ENCODE assay signal across 9 mouse cellular contexts in the genomic region with DNA sequence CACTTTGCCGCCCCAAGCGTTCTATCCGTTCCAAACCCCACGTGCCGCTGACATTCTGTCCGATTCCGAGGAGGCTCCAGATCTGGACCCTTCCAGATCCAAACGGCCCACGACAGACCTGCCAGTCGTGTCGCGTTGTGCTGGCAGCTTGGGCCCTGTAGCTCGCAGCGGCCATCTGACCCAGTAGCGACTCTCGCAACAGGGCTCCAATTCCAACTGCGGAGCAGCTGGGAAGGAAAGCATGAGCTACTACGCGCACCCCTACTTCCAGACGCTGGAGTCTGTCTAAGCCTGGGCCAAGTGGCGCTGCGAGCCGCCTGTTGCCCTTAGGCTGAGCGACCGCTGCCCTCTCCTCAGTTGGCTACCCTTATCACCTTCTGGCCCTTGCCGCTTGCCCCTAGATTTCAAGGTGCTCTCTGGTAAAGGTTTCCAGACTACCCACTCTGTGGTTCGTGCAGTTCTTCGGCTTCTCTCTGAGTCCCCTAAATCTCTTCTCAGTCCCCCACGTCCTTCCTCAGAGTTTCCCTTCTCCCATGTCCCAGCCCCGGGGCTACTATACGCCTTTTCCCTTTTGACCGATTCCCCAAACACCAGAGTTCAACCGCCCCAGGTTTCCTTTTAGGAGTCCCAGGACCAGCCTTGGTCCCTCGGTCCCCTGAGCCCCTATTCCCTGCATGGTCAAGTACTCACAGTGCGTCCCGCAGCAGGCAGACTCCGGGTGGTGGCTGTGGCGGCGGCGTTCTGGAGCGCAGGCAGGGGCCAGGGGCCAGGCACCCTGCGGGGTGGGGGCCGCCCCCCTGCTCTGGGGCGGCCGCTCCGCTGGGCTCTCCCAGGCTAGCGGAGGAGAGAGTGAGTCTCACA. TPM values are rescaled to one million over a fixed set of nuclear protein-coding genes. Genes with fewer than 3 reads are reported as not detected.
DNase-seq lines count a peak whose midpoint lies in the region; ATAC-seq and TF ChIP-seq lines count a peak whose summit lies in the region.
"Had no signal": no experiment of that assay in that cellular context is flagged by ENCODE, and none has a peak within 500 bp of the region (broad histone marks: within the 10 kb centered on the region; RNA-seq: fewer than 3 reads in every experiment).

A gene (minus strand): TSS at position 816 of the 861 bp plus-strand sequence.

- peak; percentile 12 for DNase-seq in right cerebral cortex, postnatal 4 days
- no peak for DNase-seq in right cerebral cortex, postnatal 25 days
- DNase-seq in heart, postnatal 0 days (ENCODE audit: low spot score), result no peak
- no peak for DNase-seq in frontal cortex, adult 2 months (ENCODE audit: extremely low spot score in 1 of 2, low spot score in 1 of 2)
- DNase-seq in frontal cortex, postnatal 10 days (ENCODE audit: low spot score in 2 of 2), result no peak

- TF ChIP-seq POLR2A in myocyte (IDR thresholded peaks at IDR 0.05; ENCODE audit: insufficient read length, low read depth), result no peak

- peaks cover 20% of the 10 kb centered on the region for H3K4me1 ChIP-seq in embryonic facial prominence, embryonic 15.5 days
- peaks cover 7% of the 10 kb centered on the region; the same call in 1 of the 2 replicates for H3K4me1 ChIP-seq in heart, postnatal 0 days (ENCODE audit: control insufficient read depth, insufficient read depth)
- H3K4me1 ChIP-seq in limb, embryonic 12.5 days (replicated peaks), result peaks cover 19% of the 10 kb centered on the region

- H3K9me3 ChIP-seq in embryonic facial prominence, embryonic 15.5 days (replicated peaks), result no peaks in the 10 kb centered on the region
- no peaks in the 10 kb centered on the region for H3K9me3 ChIP-seq in heart, postnatal 0 days (replicated peaks; ENCODE audit: control insufficient read depth, low read length)
- H3K9me3 ChIP-seq in limb, embryonic 12.5 days, result no peaks in the 10 kb centered on the region

- H3K27ac ChIP-seq in embryonic facial prominence, embryonic 15.5 days (replicated peaks), result peak within 1 kb of the TSS; percentile 9; the same call in 1 of the 2 replicates
- H3K27ac ChIP-seq in heart, postnatal 0 days (ENCODE audit: low read depth), result no peak within 1 kb of the TSS
- 0 out of 2 replicates have a peak within 1 kb of the TSS, but pooled peaks have one; percentile 41 for H3K27ac ChIP-seq in limb, embryonic 12.5 days

- WGBS in embryonic facial prominence, embryonic 15.5 days, result 1% methylated on average over 47 of the region's 47 CpGs
- WGBS in heart, postnatal 0 days, result 3% methylated on average over 42 of the region's 47 CpGs
- WGBS in limb, embryonic 12.5 days, result under 1% methylated on average over 47 of the region's 47 CpGs

- peaks cover 76% of the 10 kb centered on the region for H3K27me3 ChIP-seq in embryonic facial prominence, embryonic 15.5 days
- peaks cover 50% of the 10 kb centered on the region for H3K27me3 ChIP-seq in heart, postnatal 0 days (ENCODE audit: control insufficient read depth, insufficient read depth, low read length)
- peaks cover 79% of the 10 kb centered on the region for H3K27me3 ChIP-seq in limb, embryonic 12.5 days
- H3K27me3 ChIP-seq in myocyte (ENCODE audit: control insufficient read depth, insufficient read depth, insufficient read length), result no peaks in the 10 kb centered on the region

- no peak for TF ChIP-seq EP300 in heart, postnatal 0 days (IDR thresholded peaks at IDR 0.05; ENCODE audit: low read depth)

- peak within 1 kb of the TSS; percentile 53 for H3K4me3 ChIP-seq in embryonic facial prominence, embryonic 15.5 days (replicated peaks)
- peak within 1 kb of the TSS; percentile 62 for H3K4me3 ChIP-seq in heart, postnatal 0 days (ENCODE audit: low read depth, low read length)
- peak within 1 kb of the TSS; percentile 54 for H3K4me3 ChIP-seq in limb, embryonic 12.5 days (replicated peaks)
- H3K4me3 ChIP-seq in myocyte, result peak within 1 kb of the TSS; percentile 34

- 0 out of 2 replicates have a peak within 1 kb of the TSS, but pooled peaks have one; percentile 15 for H3K9ac ChIP-seq in embryonic facial prominence, embryonic 15.5 days
- H3K9ac ChIP-seq in heart, postnatal 0 days (replicated peaks; ENCODE audit: low read depth, low read length), result peak within 1 kb of the TSS; percentile 33
- H3K9ac ChIP-seq in limb, embryonic 12.5 days (replicated peaks), result peak within 1 kb of the TSS; percentile 40

- peak within 1 kb of the TSS; percentile 43 for H3ac ChIP-seq in myocyte (ENCODE audit: control insufficient read depth, insufficient read length)

- peak within 1 kb of the TSS; percentile 96 for H3K4me2 ChIP-seq in embryonic facial prominence, embryonic 15.5 days (replicated peaks)
- peak within 1 kb of the TSS; percentile 97 for H3K4me2 ChIP-seq in heart, postnatal 0 days (ENCODE audit: low read depth, low read length)
- peak within 1 kb of the TSS; percentile 94 for H3K4me2 ChIP-seq in limb, embryonic 12.5 days
- peak within 1 kb of the TSS; percentile 98 for H3K4me2 ChIP-seq in myocyte (ENCODE audit: low read depth)

- no peak for ATAC-seq in embryonic facial prominence, embryonic 15.5 days (ENCODE audit: insufficient number of reproducible peaks, low FRiP score, low TSS enrichment, low read depth)
- no peak for ATAC-seq in heart, postnatal 0 days (ENCODE audit: insufficient read depth, low read depth)
- no peak for ATAC-seq in limb, embryonic 12.5 days (ENCODE audit: insufficient number of reproducible peaks, insufficient read depth, low FRiP score, low TSS enrichment, low read depth)

- peaks cover 3% of the 10 kb centered on the region for H3K79me2 ChIP-seq in myocyte (ENCODE audit: control insufficient read depth, insufficient read depth)

- no peaks in the 10 kb centered on the region for H3K36me3 ChIP-seq in embryonic facial prominence, embryonic 15.5 days
- H3K36me3 ChIP-seq in heart, postnatal 0 days (replicated peaks; ENCODE audit: control insufficient read depth, insufficient read depth, low read length), result no peaks in the 10 kb centered on the region
- H3K36me3 ChIP-seq in limb, embryonic 12.5 days, result no peaks in the 10 kb centered on the region
- no peaks in the 10 kb centered on the region for H3K36me3 ChIP-seq in myocyte (ENCODE audit: control insufficient read depth, insufficient read depth)

- no peak for TF ChIP-seq CTCF in heart, postnatal 0 days (IDR thresholded peaks at IDR 0.05; ENCODE audit: low read depth)

TF ChIP-seq in myocyte, 11 proteins besides CTCF, POLR2A, EP300 and RAD21:
- TF ChIP-seq MYOD1 (IDR thresholded peaks at IDR 0.05; ENCODE audit: control insufficient read depth in 1 of 3, insufficient read length in 2 of 3, low read depth in 2 of 3) (peak in 1 of 3 experiments; percentile 2), TCF3 (IDR thresholded peaks at IDR 0.05; ENCODE audit: insufficient read length, low read depth) (no peak), MYOG (IDR thresholded peaks at IDR 0.05; ENCODE audit: control insufficient read depth in 1 of 3, insufficient read depth in 1 of 3, insufficient read length in 2 of 3, low read depth in 2 of 3) (peak in 2 of 3 experiments; percentile 41 to 60), E2F4 (IDR thresholded peaks at IDR 0.05; ENCODE audit: insufficient read depth) (no peak), CEBPB (IDR thresholded peaks at IDR 0.05; ENCODE audit: insufficient read depth, poor library complexity, severe bottlenecking) (no peak)

RNA-seq across cellular contexts. Expression of the gene that starts here (rescaled TPM):
- 10.4 and 12.4 TPM in 2 replicates for polyA plus RNA-seq in embryonic facial prominence, embryonic 15.5 days (2015; fragmentation: Nextera tagmentation; extraction: Ambion mirVana)
- total RNA-seq in heart, postnatal 0 days (2014; rRNA removed; ENCODE audit: low replicate concordance), result not detected in 2 replicates
- not detected in 2 replicates for polyA plus RNA-seq in heart, postnatal 0 days (2015; fragmentation: Nextera tagmentation; extraction: Ambion mirVana)
- polyA plus RNA-seq in limb, embryonic 12.5 days (2016; fragmentation: Nextera tagmentation; extraction: Ambion mirVana), result 8.7 and 9.5 TPM in 2 replicates
- polyA plus RNA-seq in myocyte (2012; fragmentation: generic; extraction: Trizol), result 9.3 TPM
- polyA plus RNA-seq in frontal cortex, adult 2 months (2012; rRNA removed), result 0.16 and 0.21 TPM in 2 replicates
- total RNA-seq: adrenal gland, adult 18-20 months had no signal
